Mouse (Mus musculus): Measurements from ENCODE around the gene Golph3l. TPM values are rescaled to one million over a fixed set of nuclear protein-coding genes. Genes with fewer than 3 reads are reported as not detected.
"Not testable (repeated sequence)": the region's sequence is repeated elsewhere in the genome, so short reads cannot be mapped to it uniquely, and the experiment has no call there.

The Golph3l gene
- polyA plus RNA-seq, 1 experiment: 18.4 TPM

DNA sequence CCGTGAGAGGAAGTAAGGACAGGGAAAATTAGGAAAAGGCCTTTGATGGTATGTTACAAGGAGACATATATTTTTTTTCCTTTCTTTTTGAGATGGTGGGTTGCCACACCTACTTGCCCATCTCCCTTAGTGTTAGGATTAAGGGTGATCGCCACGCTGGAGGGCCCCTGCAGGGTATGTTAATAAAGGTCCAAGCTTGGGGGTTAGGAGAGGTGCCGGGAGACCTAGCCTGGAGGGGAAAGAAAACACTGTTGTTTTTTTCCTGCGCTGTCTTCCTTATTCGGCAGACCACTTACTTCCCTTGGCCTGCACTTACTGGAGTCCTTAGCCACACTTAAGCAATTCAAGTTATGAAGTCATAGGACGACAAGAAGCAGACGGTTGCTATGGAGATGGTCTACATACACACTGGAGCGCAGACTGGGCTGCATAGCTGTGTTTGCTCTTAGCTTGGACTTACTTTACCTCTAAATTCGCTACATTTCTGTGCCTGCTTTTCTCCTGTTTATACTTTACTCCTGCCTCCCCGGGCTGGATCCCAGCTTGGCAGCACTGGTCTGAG is 64.8 kb downstream of the Golph3l start:
- DNase-seq (ENCODE audit: low read depth, low spot score): no peak
- 24% methylated on average over 11 of the region's 11 CpGs for WGBS

- 75% methylated on average over 3 of the region's 3 CpGs for WGBS
- not testable (repeated sequence) for DNase-seq (ENCODE audit: low read depth, low spot score)
Measured at GRCm38 (mm10) chr3:95654371-95654770, 65.6 kb downstream of the Golph3l start.

- WGBS: 59% methylated on average over 5 of the region's 5 CpGs
Measured at GRCm38 (mm10) chr3:95655437-95655836, 66.7 kb downstream of the Golph3l start.

DNA sequence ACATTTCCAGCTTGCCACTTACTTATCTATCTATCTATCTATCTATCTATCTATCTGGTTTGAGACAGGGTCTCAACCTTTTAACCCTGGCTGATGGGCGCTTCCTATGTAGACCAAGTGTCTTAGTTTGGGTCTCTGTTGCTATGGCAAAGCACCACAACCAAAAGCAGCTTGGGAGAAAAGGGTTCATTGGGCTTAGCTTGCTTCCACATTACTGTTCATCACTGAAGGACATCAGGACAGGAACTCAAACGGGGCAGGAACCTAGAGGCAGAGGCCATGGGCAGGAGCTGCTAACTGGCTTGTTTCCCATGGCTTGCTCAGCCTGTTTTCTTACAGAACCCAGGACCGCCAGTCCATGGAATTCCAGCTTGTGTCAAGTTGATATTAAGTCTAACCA is 68.4 kb downstream of the Golph3l start:
- DNase-seq (ENCODE audit: low read depth, low spot score): no peak
- WGBS: 83% methylated on average over 3 of the region's 3 CpGs

More at GRCm38 (mm10) chr3:95655437-95655836, 66.7 kb downstream of the Golph3l start:
- no peak for DNase-seq (ENCODE audit: low read depth, low spot score)

DNA sequence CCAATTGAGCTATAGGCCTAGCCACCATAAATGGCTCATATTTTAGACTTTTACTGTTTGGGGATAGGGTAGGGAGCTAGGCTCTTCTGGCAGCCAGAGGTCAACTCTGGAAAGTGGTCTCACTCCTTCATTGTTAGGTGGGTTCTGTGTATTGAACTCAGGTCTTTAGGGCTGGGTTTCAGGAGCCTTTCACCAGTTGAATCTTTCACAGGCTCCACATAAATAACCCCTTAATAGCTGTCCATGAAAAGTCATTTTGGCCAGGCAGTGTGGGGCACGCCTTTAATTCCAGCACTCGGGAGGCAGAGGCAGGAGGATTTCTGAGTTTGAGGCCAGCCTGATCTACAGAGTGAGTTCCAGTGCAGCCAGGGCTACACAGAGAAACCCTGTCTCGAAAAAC is 69.0 kb downstream of the Golph3l start:
- WGBS: 65% methylated on average over 3 of the region's 3 CpGs
- DNase-seq (ENCODE audit: low read depth, low spot score): no peak

DNA sequence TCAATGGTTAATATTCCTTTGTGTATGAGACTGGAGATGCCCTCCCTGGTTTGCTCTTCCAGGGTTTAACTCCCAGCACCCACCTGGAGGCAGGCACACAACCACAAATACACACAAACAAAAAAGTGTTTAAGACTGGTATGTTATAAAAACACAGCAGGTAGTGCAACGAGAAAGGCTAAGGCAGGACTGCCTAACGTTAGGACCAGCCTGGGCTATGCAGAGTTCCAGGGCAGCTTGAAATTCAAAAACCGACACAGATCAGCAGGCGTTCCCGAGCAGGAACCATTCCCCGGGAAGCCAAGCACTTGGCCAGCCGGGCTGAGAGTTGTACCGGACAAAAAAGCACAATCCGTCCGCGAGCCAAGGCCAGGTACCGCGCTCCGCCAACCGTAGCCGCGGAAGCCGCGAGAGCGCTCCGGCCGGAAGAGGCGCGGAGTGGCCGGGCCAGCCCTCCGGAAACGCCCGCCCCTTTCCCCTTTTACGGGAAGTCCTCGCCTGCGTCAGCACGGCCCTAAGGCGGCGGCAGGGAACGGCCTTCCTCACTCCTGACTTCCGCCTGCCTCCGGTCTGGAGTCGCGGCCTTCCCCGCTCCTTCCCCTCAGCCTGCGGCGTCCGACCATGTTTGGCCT is 69.6 kb downstream of the Golph3l start, which contains the start of gene Mcl1:
TSS of gene Mcl1 (plus strand) at position 553 of the 632 bp plus-strand sequence.
- 0% methylated on average over 43 of the region's 43 CpGs for WGBS
- no peak for DNase-seq (ENCODE audit: low read depth, low spot score)

DNA sequence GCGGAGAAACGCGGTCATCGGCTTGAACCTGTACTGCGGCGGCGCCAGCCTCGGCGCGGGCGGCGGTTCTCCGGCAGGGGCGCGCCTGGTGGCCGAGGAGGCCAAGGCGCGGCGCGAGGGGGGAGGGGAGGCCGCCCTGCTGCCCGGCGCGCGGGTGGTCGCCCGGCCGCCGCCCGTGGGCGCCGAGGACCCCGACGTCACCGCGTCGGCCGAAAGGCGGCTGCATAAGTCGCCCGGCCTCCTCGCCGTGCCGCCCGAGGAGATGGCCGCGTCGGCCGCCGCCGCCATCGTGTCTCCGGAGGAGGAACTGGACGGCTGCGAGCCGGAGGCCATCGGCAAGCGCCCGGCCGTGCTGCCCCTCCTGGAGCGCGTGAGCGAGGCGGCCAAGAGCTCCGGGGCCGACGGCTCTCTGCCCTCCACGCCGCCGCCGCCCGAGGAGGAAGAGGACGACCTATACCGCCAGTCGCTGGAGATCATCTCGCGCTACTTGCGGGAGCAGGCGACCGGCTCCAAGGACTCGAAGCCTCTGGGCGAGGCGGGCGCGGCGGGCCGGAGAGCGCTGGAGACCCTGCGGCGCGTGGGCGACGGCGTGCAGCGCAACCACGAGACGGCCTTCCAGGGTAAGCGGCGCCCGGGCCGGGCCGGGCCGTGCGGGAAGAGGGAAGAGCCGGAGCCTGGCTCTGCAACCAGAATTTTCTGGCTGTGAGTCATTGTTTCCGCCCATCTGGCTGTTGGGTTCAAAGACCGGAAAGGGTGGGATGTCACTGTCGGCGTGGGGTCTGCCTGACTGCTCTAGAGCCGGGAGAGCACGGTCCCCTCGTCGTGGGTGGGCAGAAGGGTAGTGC is 70.4 kb downstream of the Golph3l start:
- DNase-seq (ENCODE audit: low read depth, low spot score): no peak
- under 1% methylated on average over 112 of the region's 113 CpGs for WGBS

DNA sequence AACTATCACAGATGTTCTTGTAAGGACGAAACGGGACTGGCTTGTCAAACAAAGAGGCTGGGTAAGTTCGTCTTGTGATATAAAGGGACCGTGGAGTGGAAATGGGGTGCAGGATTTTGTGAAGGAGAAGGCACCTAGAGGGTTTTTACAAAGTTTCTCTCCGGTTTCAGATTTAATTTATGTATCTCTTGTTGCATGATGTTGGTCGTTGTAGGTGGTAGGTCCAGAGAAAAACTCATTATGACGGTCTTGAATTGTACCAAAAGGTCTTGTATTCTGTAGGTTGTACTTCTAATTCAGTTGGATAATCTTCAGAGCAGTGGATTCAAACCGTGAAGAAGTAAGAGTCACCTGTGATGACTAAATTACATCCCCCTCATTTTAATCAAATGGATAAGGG is 71.2 kb downstream of the Golph3l start:
- WGBS: 1% methylated on average over 8 of the region's 8 CpGs
- no peak for DNase-seq (ENCODE audit: low read depth, low spot score)

DNA sequence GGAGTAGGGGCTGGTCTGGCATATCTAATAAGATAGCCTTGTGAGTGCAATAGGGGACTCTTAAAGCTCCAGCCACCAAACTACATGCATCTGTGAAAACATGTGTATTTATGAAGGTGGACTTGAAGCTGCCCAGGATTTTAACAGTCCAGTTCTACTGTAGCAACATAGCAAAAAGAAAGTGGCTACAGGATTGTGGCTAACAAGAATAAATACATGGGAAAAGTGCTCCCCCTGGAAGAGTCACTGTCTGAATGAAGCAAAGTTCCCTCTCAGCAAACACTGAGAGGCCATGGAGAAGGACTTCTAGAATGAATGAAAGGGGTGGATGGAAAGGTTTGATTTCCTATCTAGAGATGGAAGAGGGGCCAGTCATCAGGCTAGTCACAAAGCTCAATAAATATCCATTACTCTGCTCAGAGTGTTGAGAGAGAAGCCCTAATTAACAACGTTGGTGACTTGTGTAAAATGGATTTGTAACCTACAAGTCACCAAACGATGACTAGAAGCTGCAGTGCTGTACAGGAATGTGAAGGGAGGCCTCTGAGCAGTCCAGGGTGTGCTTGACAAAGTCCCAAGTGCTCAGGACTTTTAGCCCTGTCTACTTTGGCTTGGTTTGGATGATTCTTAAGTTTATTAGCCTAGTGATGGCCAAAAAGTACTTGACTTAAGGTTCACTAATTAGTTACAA is 72.2 kb downstream of the Golph3l start:
- 2% methylated on average over 2 of the region's 2 CpGs for WGBS
- no peak for DNase-seq (ENCODE audit: low read depth, low spot score)

- WGBS: 4% methylated on average over 7 of the region's 7 CpGs
- no peak for DNase-seq (ENCODE audit: low read depth, low spot score)
Measured at GRCm38 (mm10) chr3:95661945-95662715, 73.4 kb downstream of the Golph3l start.

DNA sequence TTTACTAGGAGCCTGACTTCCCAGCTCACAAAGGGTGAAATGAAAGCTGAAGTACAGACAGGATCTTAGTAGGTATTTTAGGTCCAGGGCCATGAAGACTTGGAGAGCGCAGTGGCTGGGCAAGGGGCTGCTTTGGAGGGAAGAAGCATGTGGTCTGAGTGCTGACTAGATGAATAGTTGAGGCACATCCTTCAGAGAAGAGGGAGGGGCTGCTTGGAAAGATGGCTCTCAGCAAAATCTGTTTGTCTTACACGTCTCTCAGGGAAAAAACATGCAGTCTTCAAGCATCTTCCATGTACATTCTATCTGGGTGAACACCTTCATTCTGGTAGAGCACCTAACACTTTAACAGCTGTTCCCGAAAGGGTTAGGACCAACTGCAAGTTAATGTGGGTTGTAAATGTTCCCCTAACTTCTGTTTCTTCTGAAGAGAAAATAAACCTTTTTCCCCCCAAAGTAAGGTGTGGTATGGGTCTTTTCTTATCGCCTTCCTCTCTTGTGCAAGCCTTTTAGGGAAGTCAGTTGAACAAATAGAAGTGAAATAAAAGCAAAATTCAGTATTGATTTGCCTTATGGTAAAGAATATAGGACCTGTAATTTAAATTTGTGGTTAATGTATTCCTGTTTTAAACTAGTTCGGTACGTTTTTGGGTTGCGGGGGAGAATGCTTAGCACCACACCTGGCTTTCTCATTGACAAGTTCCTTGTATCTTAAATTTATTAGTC is 74.2 kb downstream of the Golph3l start:
- no peak for DNase-seq (ENCODE audit: low read depth, low spot score)
- WGBS: 34% methylated on average over 7 of the region's 7 CpGs

DNA sequence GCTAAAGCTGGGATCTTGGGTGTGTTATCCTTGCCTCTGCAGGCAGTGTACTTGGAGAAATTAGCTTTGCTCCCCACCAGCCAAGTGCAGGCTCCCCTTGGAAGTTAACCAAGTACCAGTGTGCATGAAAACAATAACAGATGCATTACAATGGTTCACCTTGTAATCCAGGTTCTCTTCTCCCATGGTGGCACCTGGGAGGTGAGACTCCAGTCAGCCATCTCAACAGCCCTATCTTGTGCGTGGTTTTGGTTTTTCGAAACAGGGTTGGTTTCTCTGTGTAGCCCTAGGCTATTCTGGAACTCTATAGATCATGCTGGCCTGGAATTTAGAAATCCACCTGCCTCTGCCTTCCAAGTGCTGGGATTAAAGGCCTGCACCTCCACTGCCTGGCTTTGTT is 74.8 kb downstream of the Golph3l start:
- no peak for DNase-seq (ENCODE audit: low read depth, low spot score)
- WGBS: 71% methylated on average over 2 of the region's 2 CpGs

DNA sequence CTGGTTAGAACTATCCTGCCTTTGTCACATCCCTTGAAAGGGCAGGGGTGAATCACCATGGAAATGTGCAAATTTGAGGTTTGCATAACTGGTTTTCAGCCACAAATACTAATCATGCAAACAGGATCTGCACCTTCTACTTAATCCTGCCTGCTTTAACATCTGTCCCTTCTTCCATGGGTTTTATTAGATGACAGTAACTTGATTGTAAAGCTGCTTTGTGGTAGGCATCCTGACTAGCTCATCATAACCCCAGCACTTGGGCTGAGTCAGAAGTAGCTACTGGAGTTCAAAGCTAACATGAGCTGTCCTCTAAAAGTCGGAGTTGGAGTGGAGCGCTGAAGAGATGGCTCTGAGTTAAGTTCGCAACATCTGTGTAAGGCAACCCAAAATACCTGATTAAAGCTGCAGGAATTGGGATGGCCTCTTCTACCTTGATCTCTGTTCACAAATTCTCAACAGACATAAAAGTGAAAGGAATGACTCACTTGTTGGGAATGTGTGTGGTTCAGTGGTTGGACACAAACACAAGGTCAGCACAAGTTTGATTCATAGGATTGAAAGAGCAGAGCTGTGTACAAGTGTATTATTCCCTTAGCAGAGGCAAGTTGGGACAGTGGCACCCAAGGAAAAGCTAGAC is 75.4 kb downstream of the Golph3l start:
- 70% methylated on average over 3 of the region's 3 CpGs for WGBS
- no peak for DNase-seq (ENCODE audit: low read depth, low spot score)

DNA sequence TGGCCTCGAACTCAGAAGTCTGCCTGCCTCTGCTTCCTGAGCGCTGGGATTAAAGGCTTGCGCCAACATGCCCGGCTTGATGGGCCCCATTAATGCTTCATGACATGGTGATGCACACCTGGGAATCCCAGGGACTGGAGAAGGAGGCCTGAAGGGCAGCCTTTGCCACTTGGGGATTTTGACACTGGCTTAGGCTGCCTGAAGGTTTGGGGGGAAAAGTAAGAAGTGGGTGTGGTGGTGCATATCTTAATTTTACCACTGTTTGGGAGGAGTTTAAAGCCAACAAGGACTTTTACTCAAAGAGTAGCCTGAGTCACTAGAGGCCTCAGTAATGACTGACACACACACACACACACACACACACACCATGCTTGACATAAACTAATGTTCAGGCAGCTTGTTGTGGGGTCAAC is 76.2 kb downstream of the Golph3l start:
- DNase-seq (ENCODE audit: low read depth, low spot score): no peak
- WGBS: 77% methylated on average over 4 of the region's 4 CpGs

- WGBS: 24% methylated on average over 6 of the region's 6 CpGs
- DNase-seq (ENCODE audit: low read depth, low spot score): no peak
Measured at GRCm38 (mm10) chr3:95666124-95666844, 77.5 kb downstream of the Golph3l start.

- DNase-seq (ENCODE audit: low read depth, low spot score): no peak
- WGBS: 24% methylated on average over 4 of the region's 4 CpGs
Measured at GRCm38 (mm10) chr3:95667521-95667920, 78.8 kb downstream of the Golph3l start.

GRCm38 (mm10) chr3:95668026-95668425 is 79.3 kb downstream of the Golph3l start:
- WGBS: 6% methylated on average over 7 of the region's 7 CpGs

More at GRCm38 (mm10) chr3:95668026-95668425, 79.3 kb downstream of the Golph3l start:
- DNase-seq (ENCODE audit: low read depth, low spot score): no peak
